Mouse (Mus musculus) CD4-positive naive resting alpha-beta T cell, adult 57 days (primary cell): ENCODE results near the gene Eif5a. TPM values are rescaled to one million over a fixed set of nuclear protein-coding genes. Genes with fewer than 3 reads are reported as not detected.

Experiments
- total RNA-seq: library from RNA; stranded (reverse); gene quantifications from one replicate; pipeline ENCODE4 v1.2.4, GENCODE M21; 2023

Gene Eif5a
- 316 TPM for total RNA-seq

DNA sequence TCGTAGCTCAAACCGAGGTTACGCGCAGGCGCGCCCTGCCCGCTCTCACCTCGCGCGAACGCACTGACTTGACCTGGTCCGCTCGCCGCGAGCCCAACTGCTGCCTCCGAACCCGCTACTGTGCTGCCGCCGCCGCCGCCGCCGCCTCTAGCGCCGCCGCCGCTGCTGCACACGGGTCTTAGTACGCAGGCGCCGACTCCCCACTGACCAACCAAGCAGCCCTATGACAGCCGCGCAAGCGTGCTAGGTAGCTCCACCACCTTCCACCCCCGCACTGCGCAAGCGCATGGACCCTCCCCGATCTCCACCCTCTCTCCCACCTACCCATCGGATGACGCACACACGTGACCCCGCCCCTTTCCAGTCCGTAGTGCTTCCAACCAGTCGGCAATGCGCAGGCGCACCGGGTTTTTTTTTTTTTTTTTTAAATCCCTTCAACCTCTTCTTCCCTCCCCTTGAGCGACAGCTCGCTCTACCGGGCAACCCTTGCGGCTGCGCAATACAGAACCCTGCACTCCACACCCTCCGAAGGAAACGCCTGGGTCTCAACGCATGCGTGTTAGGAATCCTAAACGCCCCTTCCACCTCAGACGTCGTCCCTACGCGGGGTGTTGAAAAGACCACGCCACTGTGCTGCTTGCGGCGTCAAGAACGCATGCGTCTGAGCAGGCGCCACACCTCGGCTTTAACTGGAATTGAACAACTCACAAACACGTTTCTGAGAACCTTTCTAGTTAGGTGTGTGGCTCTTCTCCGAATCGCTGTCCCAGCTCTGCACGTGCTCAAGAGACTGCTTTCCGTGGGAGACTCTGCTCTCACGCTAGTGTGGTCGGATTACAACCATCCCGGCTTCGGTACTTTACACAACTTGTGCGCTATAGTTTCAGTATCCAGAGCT, at the start of gene Eif5a:
TSS of gene Eif5a (minus strand) at position 845 of the 898 bp plus-strand sequence.

DNA sequence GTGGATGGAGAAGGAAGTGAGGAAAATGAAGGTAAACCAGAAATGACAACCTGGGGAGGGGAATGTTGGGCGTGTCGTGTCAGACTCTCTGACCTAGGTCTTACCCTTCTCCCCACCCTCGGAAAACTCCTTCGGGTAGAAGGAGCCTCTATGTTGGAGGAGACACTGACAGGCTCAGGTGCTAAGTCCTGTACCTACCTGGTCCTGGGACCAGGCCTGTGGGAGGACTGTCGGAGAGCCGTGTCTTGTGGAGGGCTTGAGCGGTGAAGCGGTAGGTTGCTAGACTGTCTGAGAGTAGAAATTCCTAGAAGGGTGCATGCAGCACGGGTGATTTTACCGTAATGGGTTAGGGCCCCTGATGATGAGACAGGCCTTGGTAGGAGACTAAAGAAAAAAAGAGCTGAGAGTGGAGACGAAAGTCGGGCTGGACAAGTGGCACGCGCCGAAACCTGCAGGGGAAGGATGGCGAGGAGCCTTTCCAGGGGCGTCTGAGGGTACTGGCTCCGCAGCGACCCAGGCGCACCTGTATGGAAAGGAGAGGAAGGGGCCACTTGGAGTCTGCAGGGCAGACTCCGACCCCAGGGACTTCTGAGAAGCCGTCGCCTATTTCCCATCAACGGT, 43.0 kb upstream of the Eif5a start, which contains the start of gene Cldn7:
TSS of gene Cldn7 (plus strand) at position 130 of the 621 bp plus-strand sequence.

DNA sequence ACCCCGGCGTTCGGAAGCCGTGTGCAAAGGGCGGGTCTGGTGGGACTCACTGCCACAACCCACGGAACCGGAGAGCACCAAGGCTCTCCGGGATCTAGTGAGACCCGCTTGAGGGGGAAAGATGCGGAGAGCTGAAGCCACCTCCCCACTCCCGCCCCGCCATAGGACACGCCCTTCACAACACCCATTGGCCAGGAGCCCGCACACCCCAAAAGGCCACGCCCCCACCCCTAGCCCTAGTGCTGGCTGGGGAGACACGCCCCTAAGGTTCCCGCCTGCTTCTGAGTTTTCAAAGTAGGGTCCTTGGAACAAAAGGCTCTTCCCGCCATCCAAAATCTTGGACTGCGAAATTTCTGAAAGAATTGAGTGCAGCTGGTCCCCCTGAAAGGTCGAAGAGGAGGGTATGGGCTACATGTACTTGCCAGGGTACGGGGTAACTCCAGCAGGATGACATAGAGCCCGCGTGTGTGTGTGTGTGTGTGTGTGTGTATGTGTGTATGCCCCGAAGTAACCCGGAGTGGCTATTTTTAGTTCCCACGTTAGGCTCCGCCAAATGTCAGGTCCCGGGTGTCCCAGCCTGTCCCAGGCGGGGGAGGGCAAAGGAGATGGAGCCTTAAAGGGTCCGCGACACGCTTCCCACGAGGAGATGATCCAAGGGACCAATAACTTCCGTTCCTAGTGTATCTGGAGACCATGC, 26.5 kb upstream of the Eif5a start, which contains the start of gene Slc2a4:
TSS of gene Slc2a4 (minus strand) at position 123 of the 697 bp plus-strand sequence.

DNA sequence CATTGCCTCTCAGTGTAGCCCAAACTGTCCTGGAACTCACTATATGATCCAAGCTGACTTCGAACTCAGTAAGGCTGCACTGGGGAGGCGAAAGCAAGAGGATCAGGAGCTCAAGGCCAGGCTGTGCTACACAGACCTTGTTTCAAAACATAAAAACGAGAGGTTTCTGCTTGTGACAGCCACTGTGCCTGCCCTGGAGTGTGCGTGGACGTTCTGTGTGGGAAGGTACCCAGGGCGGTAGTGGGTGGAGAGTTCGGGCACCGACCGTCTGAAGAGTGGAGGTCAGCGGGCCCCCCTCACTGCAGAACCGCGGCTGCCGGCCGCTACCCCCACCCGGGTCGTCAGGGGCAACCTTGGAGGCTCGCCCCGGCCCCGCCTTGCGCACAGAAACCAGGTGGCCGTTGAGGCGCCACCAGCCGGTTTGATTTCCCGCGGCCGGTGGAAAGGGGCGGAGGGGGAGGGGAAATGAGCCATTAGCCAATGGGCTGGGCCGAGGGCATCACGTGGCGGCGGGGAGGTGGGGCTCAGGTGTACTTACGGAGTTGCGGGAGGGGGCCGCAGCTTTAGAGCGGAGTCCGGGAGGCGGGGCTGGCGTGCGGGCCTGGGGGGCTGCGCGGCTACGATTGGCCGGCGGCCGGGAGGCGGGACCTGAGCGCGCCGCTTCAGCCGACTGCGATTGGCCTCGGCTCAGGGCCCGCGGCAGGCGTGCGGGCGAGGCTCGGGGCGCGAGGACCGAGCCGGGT, 13.6 kb upstream of the Eif5a start, which contains the start of gene Ybx2:
TSS of gene Ybx2 (plus strand) at position 660 of the 743 bp plus-strand sequence.

DNA sequence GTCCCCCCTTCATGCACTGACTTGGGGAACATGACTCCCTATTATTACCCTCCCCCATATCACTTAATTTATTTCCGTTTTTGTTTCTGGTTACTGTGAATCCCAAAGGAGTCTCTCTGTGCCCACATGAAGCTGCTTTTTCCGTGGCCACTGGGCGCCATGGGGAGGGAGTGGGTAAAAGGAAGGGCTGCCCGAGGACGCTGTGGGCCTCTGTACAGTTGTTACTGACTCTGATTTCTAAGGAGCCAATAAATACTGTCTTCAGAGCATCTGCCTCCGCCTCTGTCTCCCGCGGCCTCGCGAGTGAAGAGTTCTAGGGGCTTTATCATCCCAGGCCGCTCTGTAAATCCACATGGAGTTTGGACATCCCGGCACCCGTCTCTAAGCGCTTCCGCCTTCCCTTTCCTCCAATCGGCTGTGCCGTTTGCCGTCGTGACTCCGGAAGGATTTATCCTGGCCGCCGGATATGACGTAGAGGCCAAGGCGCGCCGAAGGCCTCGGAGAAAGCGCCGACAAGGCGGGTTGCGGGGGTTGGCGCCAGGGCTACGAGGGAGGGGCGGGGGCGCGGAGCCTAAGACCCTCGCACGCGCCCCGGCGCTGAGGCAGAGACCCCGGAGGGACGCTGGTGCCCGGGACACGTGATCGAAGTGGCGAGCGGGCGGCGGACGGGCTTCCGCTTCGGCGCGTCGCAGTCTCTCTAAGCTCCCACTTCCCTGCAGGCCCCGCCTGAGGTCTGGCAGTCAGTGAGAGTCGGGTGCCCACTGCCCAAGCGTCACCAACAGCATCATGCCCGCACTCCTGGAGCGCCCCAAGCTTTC, 8.0 kb downstream of the Eif5a start, which contains the start of gene Gps2:
TSS of gene Gps2 (plus strand) at position 335 of the 818 bp plus-strand sequence.

DNA sequence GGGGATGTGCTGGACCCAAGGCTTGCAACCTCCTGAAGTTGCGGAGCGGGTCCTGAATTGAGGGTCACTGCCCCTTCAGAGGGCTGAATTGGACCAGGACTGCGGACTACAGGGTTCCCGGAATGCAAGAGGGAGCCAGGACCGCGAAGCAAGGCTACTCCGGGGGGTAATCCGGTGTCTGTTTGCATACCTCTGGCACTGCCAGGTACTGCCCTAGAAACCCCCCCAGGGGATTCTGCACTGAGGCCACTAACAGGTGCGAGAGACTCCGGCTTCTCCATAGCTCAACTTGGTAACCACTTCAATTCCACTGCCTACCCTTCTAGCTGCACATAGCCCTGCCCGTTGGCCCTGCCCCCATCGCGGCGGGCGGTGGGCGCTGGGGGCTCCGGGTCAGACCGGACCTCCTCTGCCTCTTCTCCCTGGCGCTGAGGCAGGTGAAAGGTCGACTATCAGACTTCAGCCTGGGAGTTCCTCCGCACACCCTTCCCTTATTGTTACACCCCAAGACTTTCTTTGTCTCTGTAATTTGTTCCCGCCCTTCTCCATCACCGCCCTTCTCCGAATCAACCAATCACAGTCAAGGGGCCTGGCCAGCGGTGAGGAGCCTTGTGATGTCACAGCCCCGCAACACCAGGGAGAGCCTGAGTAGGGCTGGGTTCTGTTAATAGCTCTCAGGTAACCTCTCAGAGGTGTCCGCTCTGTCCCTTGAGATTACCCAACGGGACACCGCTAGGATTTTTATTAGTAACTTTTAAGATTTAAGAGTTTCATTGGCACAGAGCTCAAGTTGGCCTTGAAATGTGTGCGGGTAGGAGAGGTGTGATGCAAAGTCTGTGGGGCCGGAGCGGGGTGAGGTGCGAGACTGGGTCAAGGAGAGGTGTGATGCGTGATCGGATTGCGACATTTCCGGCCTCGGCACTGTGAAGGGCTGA, 21.0 kb downstream of the Eif5a start, which contains the start of the genes 2810408A11Rik and Neurl4:
TSS of gene 2810408A11Rik (minus strand) at position 517 of the 935 bp plus-strand sequence.
TSS of gene Neurl4 (plus strand) at position 602 of the 935 bp plus-strand sequence.

DNA sequence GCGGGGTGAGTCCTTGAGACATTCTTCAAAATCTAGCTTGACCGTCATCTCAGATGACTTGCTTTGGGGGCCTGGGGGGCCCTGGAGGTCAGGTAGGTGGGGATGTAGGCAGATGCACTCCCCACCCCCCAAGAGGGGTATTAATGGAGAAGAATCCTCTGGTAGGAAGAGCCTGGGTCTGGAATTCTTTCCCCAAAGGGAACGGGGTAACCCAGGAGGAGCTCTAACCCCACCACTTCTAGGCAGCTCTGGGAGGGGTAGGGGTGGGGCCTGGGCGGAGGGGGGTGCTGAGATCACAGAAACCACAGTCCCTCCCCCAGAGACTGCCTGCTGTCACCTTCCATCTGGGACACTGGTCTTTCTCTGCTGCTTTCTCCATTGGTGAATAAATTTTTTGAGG, 26.5 kb downstream of the Eif5a start, which contains the start of gene Acap1:
TSS of gene Acap1 (minus strand) at position 249 of the 400 bp plus-strand sequence.

DNA sequence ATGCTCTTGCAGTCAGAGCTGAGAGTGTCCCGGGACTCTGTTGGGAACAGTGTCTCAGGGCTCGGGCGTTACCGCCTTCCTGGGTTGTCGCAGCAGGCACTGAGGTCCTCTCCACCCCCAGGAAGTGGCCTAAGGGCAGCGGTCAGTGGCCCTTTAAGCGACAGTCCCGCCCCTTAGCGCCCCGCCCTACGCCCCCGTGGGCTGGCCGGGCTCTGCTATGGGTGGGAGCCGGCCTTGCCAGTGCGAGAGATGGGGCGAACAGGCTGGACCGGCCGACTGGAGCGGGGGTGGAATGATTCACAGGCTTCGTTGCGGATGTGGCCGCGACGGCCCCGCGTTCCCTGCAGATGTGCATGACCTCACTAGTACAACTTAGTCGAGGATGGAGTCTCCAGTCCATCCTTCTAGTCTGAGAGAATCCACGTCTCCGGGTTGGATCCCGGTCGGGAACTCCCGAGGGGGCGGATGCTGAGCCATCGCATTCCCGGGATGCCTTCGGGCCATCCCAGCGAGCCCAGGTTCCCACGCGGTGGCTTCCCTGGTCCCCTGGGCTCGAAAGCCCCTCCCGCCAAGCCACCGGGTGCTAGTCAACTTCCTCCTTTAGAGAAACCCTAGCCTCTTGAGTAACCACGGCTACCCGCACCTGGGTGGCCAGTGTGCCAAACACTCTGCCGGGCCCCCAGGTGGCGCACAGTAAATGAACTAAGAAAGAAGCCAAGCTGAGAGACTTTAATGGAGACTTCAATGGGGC, 40.7 kb downstream of the Eif5a start, which contains the start of gene Kctd11:
TSS of gene Kctd11 (minus strand) at position 554 of the 751 bp plus-strand sequence.

DNA sequence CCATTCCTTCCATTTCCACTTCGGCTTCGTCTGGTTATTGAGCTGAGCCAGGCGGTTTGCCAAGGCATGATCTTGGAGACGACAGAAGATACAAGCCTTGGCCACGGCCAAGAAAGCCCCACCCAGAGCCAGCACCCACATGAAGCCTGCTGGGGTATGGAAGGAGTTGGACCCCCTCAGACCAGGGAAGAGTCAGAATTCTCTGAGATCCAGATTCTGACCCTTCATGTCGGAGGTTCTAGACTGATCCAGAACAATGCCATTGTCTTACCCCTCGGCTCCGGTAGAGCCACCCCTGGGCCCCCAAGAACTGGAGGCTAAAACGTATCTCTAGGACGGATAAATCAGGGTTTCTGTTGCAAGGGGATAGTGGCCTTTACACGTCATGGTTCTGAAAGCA, 43.9 kb downstream of the Eif5a start, which contains the start of gene Tmem95:
TSS of gene Tmem95 (minus strand) at position 141 of the 400 bp plus-strand sequence.

Other genes starting within 250 kb of the Eif5a start
- gene Eif4a1, start 249.5 kb downstream of the Eif5a start, total RNA-seq: 775 TPM
- 109 TPM for gene Senp3, start 239.9 kb downstream of the Eif5a start, total RNA-seq
- not detected for gene Tnfsf13, start 236.2 kb downstream of the Eif5a start, total RNA-seq
- 1.7 TPM for gene Tnfsf12, start 226.1 kb downstream of the Eif5a start, total RNA-seq
- not detected for gene Tnfsfm13, start 225.9 kb downstream of the Eif5a start, total RNA-seq
- gene Polr2a, start 163.3 kb downstream of the Eif5a start, total RNA-seq: 176 TPM
- gene Slc35g3, start 160.0 kb downstream of the Eif5a start, total RNA-seq: not detected
- 47.4 TPM for gene Zbtb4, start 156.0 kb downstream of the Eif5a start, total RNA-seq
- gene Chrnb1, start 126.0 kb downstream of the Eif5a start, total RNA-seq: 3.6 TPM
- gene Fgf11, start 120.1 kb downstream of the Eif5a start, total RNA-seq: 0.30 TPM
- not detected for gene Tmem102, start 116.3 kb downstream of the Eif5a start, total RNA-seq
- gene Gm39566, start 106.7 kb downstream of the Eif5a start, total RNA-seq: not detected
- not detected for gene Spem2, start 103.5 kb downstream of the Eif5a start, total RNA-seq
- not detected for gene Spem1, start 99.8 kb downstream of the Eif5a start, total RNA-seq
- gene Nlgn2, start 84.2 kb downstream of the Eif5a start, total RNA-seq: 1.0 TPM
- gene Tmem256, start 83.4 kb downstream of the Eif5a start, total RNA-seq: 15.1 TPM
- 12.0 TPM for gene Plscr3, start 75.6 kb downstream of the Eif5a start, total RNA-seq
- not detected for gene Tnk1, start 63.2 kb downstream of the Eif5a start, total RNA-seq
- not detected for gene Tmem95, start 43.9 kb downstream of the Eif5a start, total RNA-seq
- gene Kctd11, start 40.6 kb downstream of the Eif5a start, total RNA-seq: 1.7 TPM
- gene Acap1, start 26.4 kb downstream of the Eif5a start, total RNA-seq: 418 TPM
- gene 2810408A11Rik, start 21.0 kb downstream of the Eif5a start, total RNA-seq: 2.6 TPM
- 63.0 TPM for gene Neurl4, start 20.9 kb downstream of the Eif5a start, total RNA-seq
- gene Gps2, start 8.1 kb downstream of the Eif5a start, total RNA-seq: 149 TPM
- gene Ybx2, start 13.8 kb upstream of the Eif5a start, total RNA-seq: not detected
- gene Slc2a4, start 26.2 kb upstream of the Eif5a start, total RNA-seq: not detected
- gene Cldn7, start 42.8 kb upstream of the Eif5a start, total RNA-seq: not detected
- gene Ctdnep1, start 59.2 kb upstream of the Eif5a start, total RNA-seq: 107 TPM
- 43.9 TPM for gene Elp5, start 60.6 kb upstream of the Eif5a start, total RNA-seq
- 190 TPM for gene Gabarap, start 69.2 kb upstream of the Eif5a start, total RNA-seq
- gene Phf23, start 73.8 kb upstream of the Eif5a start, total RNA-seq: 72.5 TPM
- gene Dvl2, start 78.6 kb upstream of the Eif5a start, total RNA-seq: 39.2 TPM
- gene Acadvl, start 93.5 kb upstream of the Eif5a start, total RNA-seq: 79.5 TPM
- gene Dlg4, start 95.0 kb upstream of the Eif5a start, total RNA-seq: 41.1 TPM
- not detected for gene Asgr1, start 132.1 kb upstream of the Eif5a start, total RNA-seq
- not detected for gene Asgr2, start 170.7 kb upstream of the Eif5a start, total RNA-seq
- gene Mgl2, start 208.4 kb upstream of the Eif5a start, total RNA-seq: not detected
- gene Clec10a, start 234.2 kb upstream of the Eif5a start, total RNA-seq: 1.6 TPM